Mouse (Mus musculus): ENCODE measurements around the gene Gm21954. TPM values are rescaled to one million over a fixed set of nuclear protein-coding genes. Genes with fewer than 3 reads are reported as not detected.

The Gm21954 gene
- polyA plus RNA-seq, 1 experiment: not detected

GRCm38 (mm10) chr3:55465785-55466184 is 6.2 kb downstream of the Gm21954 start:
- DNase-seq (ENCODE audit: low read depth, low spot score): no peak
- WGBS: 84% methylated on average over 8 of the region's 8 CpGs

DNA sequence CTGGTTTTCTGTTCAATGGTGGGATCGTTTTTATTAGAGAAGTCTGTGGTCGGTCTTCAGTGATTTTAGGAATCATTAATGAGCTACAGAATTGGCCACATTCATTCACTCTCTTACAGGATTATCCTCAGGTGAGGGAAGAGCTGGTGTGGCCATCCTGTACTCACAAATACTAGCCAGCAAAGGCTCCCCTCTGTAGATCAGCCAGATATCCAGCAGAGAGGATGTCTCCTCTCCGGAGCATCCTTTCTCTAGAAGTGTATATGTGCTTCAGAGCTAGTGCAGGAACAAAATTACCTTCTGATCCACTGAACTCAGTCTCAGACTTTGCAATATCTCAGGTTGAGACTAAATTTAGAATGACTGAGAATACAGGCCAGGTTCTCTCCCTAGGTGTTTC is 7.8 kb downstream of the Gm21954 start:
- 77% methylated on average over 3 of the region's 3 CpGs for WGBS
- DNase-seq (ENCODE audit: low read depth, low spot score): no peak

GRCm38 (mm10) chr3:55462904-55463668 is 8.9 kb downstream of the Gm21954 start:
- no peak for DNase-seq (ENCODE audit: low read depth, low spot score)
- WGBS: 89% methylated on average over 4 of the region's 4 CpGs

- 5% methylated on average over 17 of the region's 17 CpGs for WGBS
- DNase-seq (ENCODE audit: low read depth, low spot score): no peak
Measured at GRCm38 (mm10) chr3:55461685-55462655, 10.0 kb downstream of the Gm21954 start.

- DNase-seq (ENCODE audit: low read depth, low spot score): no peak
- 65% methylated on average over 3 of the region's 3 CpGs for WGBS
Measured at GRCm38 (mm10) chr3:55461092-55461491, 10.9 kb downstream of the Gm21954 start.

DNA sequence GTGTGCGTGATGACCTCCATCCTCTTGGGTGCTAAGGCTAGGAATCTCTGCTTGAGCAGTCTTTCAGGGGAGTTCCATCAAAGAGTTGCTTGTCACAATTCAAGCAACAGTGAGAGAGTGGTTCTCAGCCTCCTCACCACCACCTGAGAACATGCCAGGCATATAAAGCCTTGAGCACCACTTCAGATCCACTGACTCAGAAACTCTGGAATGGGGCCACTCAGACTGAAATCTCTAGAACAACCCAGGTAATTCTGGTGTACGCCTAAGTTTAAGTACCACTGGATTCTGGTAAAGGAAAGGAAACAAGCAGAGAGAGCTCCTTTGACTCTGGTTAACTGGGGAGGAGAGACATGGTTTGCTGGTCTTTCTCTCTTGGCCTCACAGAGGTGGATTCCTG is 19.5 kb downstream of the Gm21954 start:
- WGBS: 96% methylated on average over 2 of the region's 2 CpGs
- no peak for DNase-seq (ENCODE audit: low read depth, low spot score)

- no peak for DNase-seq (ENCODE audit: low read depth, low spot score)
- WGBS: 82% methylated on average over 3 of the region's 3 CpGs
Measured at GRCm38 (mm10) chr3:55451877-55452276, 20.1 kb downstream of the Gm21954 start.

GRCm38 (mm10) chr3:55451035-55451434 is 21.0 kb downstream of the Gm21954 start:
- no peak for DNase-seq (ENCODE audit: low read depth, low spot score)
- WGBS: 93% methylated on average over 14 of the region's 14 CpGs

DNA sequence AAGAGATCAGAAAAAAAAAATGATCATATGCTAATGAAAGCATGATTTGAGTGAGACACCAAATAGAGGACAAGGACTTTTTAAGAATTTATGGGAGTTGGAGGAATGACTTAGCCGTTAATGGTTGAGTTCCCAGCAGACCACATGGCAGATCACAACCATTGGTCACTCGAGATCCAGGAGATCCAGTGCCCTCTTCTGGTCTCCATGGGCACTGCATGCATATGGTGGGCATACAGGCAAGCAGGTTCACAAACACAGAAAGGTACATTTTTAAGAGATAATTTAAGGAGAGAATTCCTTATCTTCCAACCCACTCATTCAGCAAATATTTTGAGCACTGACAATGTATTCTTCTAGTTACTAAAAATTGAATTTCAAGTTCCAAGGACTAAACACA is 22.9 kb downstream of the Gm21954 start:
- WGBS: 85% methylated on average over 2 of the region's 2 CpGs
- no peak for DNase-seq (ENCODE audit: low read depth, low spot score)

DNA sequence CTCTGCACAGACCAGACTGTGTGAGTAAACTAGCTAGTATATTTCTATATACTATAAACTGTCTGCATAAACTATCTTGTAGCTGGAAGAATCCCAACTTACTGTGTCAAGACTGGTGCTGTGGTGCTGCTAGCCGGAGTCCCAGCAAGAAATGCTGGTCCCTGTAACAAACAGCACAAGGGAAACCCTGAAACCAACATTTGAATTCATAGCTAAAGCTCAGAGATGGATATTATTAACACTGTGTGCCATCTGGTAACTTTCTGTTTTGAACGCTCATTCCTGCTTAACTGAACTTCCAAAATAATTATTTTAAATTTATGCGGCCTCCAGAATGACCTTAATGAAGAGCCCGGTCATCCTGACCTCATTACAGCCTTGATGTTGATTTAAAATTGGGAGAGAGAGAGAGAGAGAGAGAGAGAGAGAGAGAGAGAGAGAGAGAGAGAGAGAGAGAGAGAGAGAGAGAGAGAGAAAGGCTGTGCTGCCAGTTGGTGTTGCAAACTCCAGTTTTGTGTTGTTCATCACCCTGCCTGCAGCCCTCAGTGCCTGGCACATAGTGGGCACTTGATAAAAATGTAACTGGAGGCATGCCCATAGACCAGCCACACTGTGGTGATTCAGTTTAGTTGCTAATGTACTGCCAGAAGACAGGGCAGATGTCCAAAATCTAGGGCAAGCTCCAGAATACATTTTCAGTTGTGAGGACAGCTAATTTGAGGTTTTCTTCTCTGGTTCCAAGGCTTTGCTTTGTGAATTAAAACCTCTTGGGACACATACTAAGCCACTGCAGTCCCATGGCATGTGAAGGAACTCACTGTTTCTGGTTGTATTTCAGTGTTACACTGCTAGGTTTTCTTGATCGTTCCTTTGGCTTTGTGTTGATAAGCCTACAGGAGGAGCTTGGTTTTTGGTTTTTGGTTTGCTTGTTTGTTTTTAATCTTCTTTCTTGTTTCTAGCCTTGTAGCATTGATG is 24.2 kb downstream of the Gm21954 start:
- DNase-seq (ENCODE audit: low read depth, low spot score): no peak
- 66% methylated on average over 5 of the region's 5 CpGs for WGBS

DNA sequence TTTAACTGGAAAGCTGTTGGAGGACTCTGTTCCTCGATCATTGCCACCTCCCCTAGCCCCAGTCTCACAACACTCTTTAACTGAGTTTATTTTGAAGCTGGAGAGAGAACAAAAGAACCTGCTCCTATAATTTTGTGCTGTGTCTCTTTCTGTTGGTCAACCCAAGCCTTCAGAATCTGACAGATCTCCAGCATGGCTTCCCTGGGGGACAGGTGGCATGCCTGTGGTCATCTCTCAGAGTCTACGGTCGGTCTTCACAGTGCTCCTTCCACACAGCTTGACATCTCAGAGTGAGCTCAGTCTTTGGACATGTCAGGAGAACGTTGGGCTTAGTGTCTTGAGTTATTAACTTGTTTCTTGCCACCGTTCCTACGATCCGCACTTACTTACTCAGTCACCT is 25.3 kb downstream of the Gm21954 start:
- no peak for DNase-seq (ENCODE audit: low read depth, low spot score)
- WGBS: 79% methylated on average over 7 of the region's 7 CpGs

- no peak for DNase-seq (ENCODE audit: low read depth, low spot score)
- whole genome bisulfite sequencing: 76% methylated on average over 2 of the region's 2 CpGs
Measured at GRCm38 (mm10) chr3:55443725-55444124, 28.3 kb downstream of the Gm21954 start.

- DNase-seq (ENCODE audit: low read depth, low spot score): no peak
- WGBS: 73% methylated on average over 8 of the region's 8 CpGs
Measured at GRCm38 (mm10) chr3:55443271-55443670, 28.7 kb downstream of the Gm21954 start.

DNA sequence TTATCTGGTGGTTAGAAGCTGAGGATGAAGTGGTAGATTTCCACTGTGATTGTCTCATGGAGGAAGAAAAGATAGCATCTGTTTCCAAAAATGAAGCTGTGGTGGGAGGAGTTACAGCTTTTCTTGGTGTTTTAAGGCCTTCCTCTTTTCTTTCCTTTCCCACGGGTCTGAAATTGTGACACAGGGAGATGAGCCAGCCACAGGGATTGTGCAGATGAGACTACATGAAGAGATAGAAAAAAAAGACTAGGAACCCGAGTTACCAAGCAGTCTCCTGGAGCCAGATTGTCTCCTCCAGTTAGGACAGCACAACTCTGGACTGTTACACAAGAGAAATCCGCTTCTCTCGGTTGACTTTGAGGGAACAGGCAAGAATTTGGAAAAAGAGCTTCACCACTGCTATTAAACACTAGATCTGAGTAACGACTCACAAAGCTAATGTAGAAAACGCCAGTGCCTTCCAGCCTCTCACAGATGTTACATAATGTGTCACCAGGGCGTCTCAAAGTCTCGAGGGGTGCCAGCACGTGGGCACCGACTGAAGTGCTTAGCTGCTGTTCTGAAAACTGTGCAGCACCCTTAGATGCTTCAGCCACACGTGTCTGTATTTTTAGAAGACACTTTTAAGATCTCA is 29.9 kb downstream of the Gm21954 start:
- WGBS: 68% methylated on average over 11 of the region's 11 CpGs
- no peak for DNase-seq (ENCODE audit: low read depth, low spot score)

- WGBS: 62% methylated on average over 8 of the region's 8 CpGs
- no peak for DNase-seq (ENCODE audit: low read depth, low spot score)
Measured at GRCm38 (mm10) chr3:55440342-55440741, 31.7 kb downstream of the Gm21954 start.

- 74% methylated on average over 7 of the region's 7 CpGs for WGBS
- no peak for DNase-seq (ENCODE audit: low read depth, low spot score)
Measured at GRCm38 (mm10) chr3:55438824-55439446, 33.1 kb downstream of the Gm21954 start.

DNA sequence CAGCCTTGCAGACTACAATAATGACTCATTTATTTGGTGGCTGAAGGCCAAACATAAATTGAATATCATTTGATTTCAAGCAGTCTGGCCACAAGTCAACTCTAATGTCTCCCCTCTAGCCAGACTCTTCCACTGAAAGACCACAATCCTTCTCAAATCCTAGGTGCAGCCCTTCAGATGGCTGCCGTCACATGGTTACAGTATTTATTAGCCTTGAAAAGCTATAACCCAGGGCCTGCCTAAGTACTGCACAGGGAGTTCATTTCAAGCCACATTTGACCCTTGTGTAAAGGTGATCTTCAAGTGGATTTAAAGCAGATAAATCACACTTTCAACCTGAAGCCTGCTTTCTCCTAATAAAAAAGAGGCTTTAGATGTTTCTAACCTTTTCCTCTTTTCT is 37.7 kb downstream of the Gm21954 start:
- WGBS: 73% methylated on average over 1 of the region's 1 CpGs
- DNase-seq (ENCODE audit: low read depth, low spot score): no peak

GRCm38 (mm10) chr3:55431223-55431622 is 40.8 kb downstream of the Gm21954 start:
- WGBS: 89% methylated on average over 3 of the region's 3 CpGs
- no peak for DNase-seq (ENCODE audit: low read depth, low spot score)

Data from large intestine, adult 2 months (tissue).